Mouse (Mus musculus) hindbrain, postnatal 0 days (tissue): Measurements from ENCODE around the gene Lrch4. TPM values are rescaled to one million over a fixed set of nuclear protein-coding genes. Genes with fewer than 3 reads are reported as not detected.

Experiments used
- ATAC-seq: fragments of 200-750 bp; cut with Nextera tagmentation; 2 replicates; pipeline ENCODE4 v1.8.0; 2017; ENCODE audit warnings: mild to moderate bottlenecking, moderate TSS enrichment, moderate library complexity
- DNase-seq: peaks from one replicate; pipeline ENCODE4 v3.0.0-alpha.2; 2015; ENCODE audit warnings: low spot score
- H3K27ac ChIP-seq: fragments of 300-500 bp; sonication (generic); 2 replicates; pipeline ENCODE4 v1.5.1; 2014; ENCODE audit warnings: mild to moderate bottlenecking
- H3K27me3 ChIP-seq: fragments of 300-500 bp; sonication (generic); 2 replicates; pipeline ENCODE4 v1.6.1; 2014; ENCODE audit warnings: low read length, mixed read lengths; ENCODE audit not compliant: insufficient read depth
- H3K36me3 ChIP-seq: fragments of 300-500 bp; sonication (generic); 2 replicates; pipeline ENCODE4 v1.6.1; 2014; ENCODE audit warnings: low read length, mixed read lengths; ENCODE audit not compliant: insufficient read depth
- H3K4me1 ChIP-seq: fragments of 300-500 bp; sonication (generic); 2 replicates; pipeline ENCODE4 v1.6.1; 2014; ENCODE audit warnings: antibody characterized with exemption, low read length, mixed read lengths; ENCODE audit not compliant: insufficient read depth
- H3K4me2 ChIP-seq: fragments of 300-500 bp; sonication (generic); 2 replicates; pipeline ENCODE4 v1.6.1; 2014; ENCODE audit warnings: low read depth, mild to moderate bottlenecking, low read length, moderate library complexity, mixed read lengths
- H3K4me3 ChIP-seq: fragments of 300-500 bp; sonication (generic); 2 replicates; pipeline ENCODE4 v1.5.1; 2014; ENCODE audit warnings: low read length
- H3K9ac ChIP-seq: fragments of 300-500 bp; sonication (generic); replicated peaks from 2 replicates; pipeline ENCODE4 v1.6.1; 2014; ENCODE audit warnings: mild to moderate bottlenecking, low read length, moderate library complexity, mixed read lengths
- H3K9me3 ChIP-seq: fragments of 300-500 bp; sonication (generic); 2 replicates; pipeline ENCODE4 v1.6.1; 2016; ENCODE audit warnings: low read length, mixed read lengths
- CTCF ChIP-seq: IDR thresholded peaks from 2 replicates; pipeline ENCODE4 v1.5.1; 2016; ENCODE audit warnings: antibody characterized with exemption, control low read depth, low read depth
- WGBS: fragments of 180-500 bp; shearing (Covaris S2); extraction: QIAGEN DNeasy Blood & Tissue Kit; methylation state at CpG from one replicate; pipeline ENCODE4 v1.1.7; 2014; 5-methylcytosine and 5-hydroxymethylcytosine counted together
- polyA plus RNA-seq: library from polyadenylated mRNA; unstranded; fragments of >200 nt; fragmentation: Nextera tagmentation; extraction: Ambion mirVana; gene quantifications from 2 replicates; pipeline ENCODE4 v1.2.1, GENCODE M21; 2015
- total RNA-seq: library from RNA; depleted of rRNA; stranded (reverse); fragments of >200 nt; gene quantifications from 2 replicates; pipeline ENCODE4 v1.2.3, GENCODE M21; 2014

Lrch4 gene
- total and polyA plus RNA-seq, 2 experiments from 2014 or later, result 9.6 to 12.3 TPM

- Histone ChIP-seq H3K4me3 (peak within 1 kb of the TSS; percentile 18; the same call in 1 of the 2 replicates), H3K4me2 (peak within 1 kb of the TSS; percentile 43), H3K27ac (no peak within 1 kb of the TSS), H3K36me3 (no peaks in the 10 kb centered on the region), H3K27me3 (peaks cover 17% of the 10 kb centered on the region), H3K4me1 (peaks cover 5% of the 10 kb centered on the region; the same call in 1 of the 2 replicates), H3K9ac (no peak within 1 kb of the TSS), H3K9me3 (no peaks in the 10 kb centered on the region)
- ATAC-seq (no peak), DNase-seq (no peak)
- no peak for TF ChIP-seq CTCF
- 22% methylated on average over 11 of the region's 11 CpGs for WGBS
Observed at GRCm38 (mm10) chr5:137645652-137646091, 16.8 kb downstream of the Lrch4 start, which contains the start of gene Irs3. Gene Irs3, minus strand, starts transcription at chr5:137645714.

- Histone ChIP-seq H3K9ac (no peak overlapping the region), H3K4me1 (peaks cover 5% of the 10 kb centered on the region; the same call in 1 of the 2 replicates), H3K9me3 (no peaks in the 10 kb centered on the region), H3K27ac (no peak overlapping the region; the same call in 1 of the 2 replicates), H3K4me2 (no peak overlapping the region), H3K27me3 (peaks cover 17% of the 10 kb centered on the region), H3K4me3 (no peak overlapping the region), H3K36me3 (peaks cover 7% of the 10 kb centered on the region; the same call in 1 of the 2 replicates)
- TF ChIP-seq CTCF, result no peak
- peak; percentile 63; the same call in 1 of the 2 replicates for ATAC-seq
- peak; percentile 61 for DNase-seq
- WGBS, result 75% methylated on average over 9 of the region's 9 CpGs
Observed at GRCm38 (mm10) chr5:137647827-137648601, 19.1 kb downstream of the Lrch4 start.

- peaks cover 17% of the 10 kb centered on the region for H3K27me3 ChIP-seq
- ATAC-seq (no peak), DNase-seq (no peak)
- 26% methylated on average over 4 of the region's 4 CpGs for WGBS
- peaks cover 5% of the 10 kb centered on the region; the same call in 1 of the 2 replicates for H3K4me1 ChIP-seq
- H3K4me2 ChIP-seq, result no peak overlapping the region
- H3K9me3 ChIP-seq, result no peaks in the 10 kb centered on the region
- H3K4me3 ChIP-seq, result no peak overlapping the region
- H3K27ac ChIP-seq, result peak overlapping the region; percentile 11; the same call in 1 of the 2 replicates
- no peak for TF ChIP-seq CTCF
- H3K9ac ChIP-seq, result no peak overlapping the region
- H3K36me3 ChIP-seq, result peaks cover 7% of the 10 kb centered on the region; the same call in 1 of the 2 replicates
Observed at GRCm38 (mm10) chr5:137649251-137649650, 20.3 kb downstream of the Lrch4 start.

GRCm38 (mm10) chr5:137649669-137650571 lies 21.0 kb downstream of the Lrch4 start:
- no peak for DNase-seq
- TF ChIP-seq CTCF, result no peak
- Histone ChIP-seq H3K4me3 (no peak overlapping the region), H3K36me3 (peaks cover 7% of the 10 kb centered on the region; the same call in 1 of the 2 replicates), H3K27me3 (peaks cover 16% of the 10 kb centered on the region), H3K4me2 (peak overlapping the region; percentile 24; the same call in 1 of the 2 replicates), H3K27ac (peak overlapping the region; percentile 11; the same call in 1 of the 2 replicates), H3K4me1 (peaks cover 4% of the 10 kb centered on the region; the same call in 1 of the 2 replicates), H3K9me3 (no peaks in the 10 kb centered on the region), H3K9ac (no peak overlapping the region)
- ATAC-seq, result no peak
- WGBS, result 23% methylated on average over 18 of the region's 18 CpGs

GRCm38 (mm10) chr5:137652474-137652873 lies 23.6 kb downstream of the Lrch4 start:
- no peaks in the 10 kb centered on the region for H3K4me1 ChIP-seq
- no peaks in the 10 kb centered on the region for H3K27me3 ChIP-seq
- WGBS, result 29% methylated on average over 3 of the region's 3 CpGs
- no peak overlapping the region for H3K9ac ChIP-seq
- peak; percentile 48; the same call in 1 of the 2 replicates for ATAC-seq
- H3K36me3 ChIP-seq, result peaks cover 7% of the 10 kb centered on the region; the same call in 1 of the 2 replicates
- peak; percentile 86 for TF ChIP-seq CTCF
- H3K9me3 ChIP-seq, result no peaks in the 10 kb centered on the region
- DNase-seq, result peak; percentile 83
- H3K27ac ChIP-seq, result no peak overlapping the region
- no peak overlapping the region for H3K4me2 ChIP-seq
- no peak overlapping the region for H3K4me3 ChIP-seq

GRCm38 (mm10) chr5:137653366-137653765 lies 24.4 kb downstream of the Lrch4 start:
- Histone ChIP-seq H3K27ac (no peak overlapping the region), H3K27me3 (no peaks in the 10 kb centered on the region), H3K4me3 (no peak overlapping the region), H3K36me3 (peaks cover 7% of the 10 kb centered on the region; the same call in 1 of the 2 replicates), H3K4me2 (no peak overlapping the region), H3K9me3 (no peaks in the 10 kb centered on the region), H3K4me1 (no peaks in the 10 kb centered on the region), H3K9ac (no peak overlapping the region)
- no peak for ATAC-seq
- no peak for TF ChIP-seq CTCF
- no peak for DNase-seq
- WGBS, result 93% methylated on average over 10 of the region's 10 CpGs
